Mouse (Mus musculus): ENCODE measurements at regions not wholly inside any gene's neighbourhood (a gene's known extent, or its start where the extent isn't known, plus 50 kb on each side); places are given as distances from the start of the nearest gene placed in this dataset.
A peak's percentile ranks its signal among the peaks of the same experiment; 100 is the strongest.

DNA sequence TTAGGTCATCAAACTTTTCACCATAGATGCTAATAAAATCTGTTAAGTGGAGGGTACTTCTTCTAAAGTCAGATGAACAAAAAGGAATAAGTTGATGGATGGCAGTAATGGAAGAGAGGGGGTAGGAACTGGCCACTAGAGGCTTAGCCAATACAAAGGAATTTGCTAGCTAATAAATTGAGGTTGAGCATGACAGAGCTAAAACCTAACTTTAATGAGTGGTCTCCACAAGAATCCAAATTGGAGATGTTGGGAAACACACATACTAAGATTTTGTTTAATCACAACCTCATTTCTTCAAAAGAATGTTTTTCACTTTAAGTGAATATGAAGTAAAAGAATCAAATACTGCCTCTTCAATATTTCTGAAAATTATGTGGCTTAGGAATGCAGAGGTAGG, 414.0 kb upstream of the Gm9747 start:
- no peak for ATAC-seq (ENCODE audit: low read depth)
- Histone ChIP-seq H3K9me3 (ENCODE audit: control insufficient read depth, low read length) (no peaks in the 10 kb centered on the region), H3K4me1 (ENCODE audit: control insufficient read depth, insufficient read depth, low read length) (no peaks in the 10 kb centered on the region), H3K4me3 (ENCODE audit: low read depth, low read length) (no peak overlapping the region), H3K4me2 (ENCODE audit: low read depth, low read length) (no peak overlapping the region), H3K9ac (replicated peaks; ENCODE audit: low read depth, low read length) (no peak overlapping the region), H3K27me3 (ENCODE audit: control insufficient read depth, insufficient read depth, low read length) (no peaks in the 10 kb centered on the region), H3K27ac (ENCODE audit: low read depth, low read length) (no peak overlapping the region), H3K36me3 (ENCODE audit: control insufficient read depth, insufficient read depth, low read length) (no peaks in the 10 kb centered on the region)

DNA sequence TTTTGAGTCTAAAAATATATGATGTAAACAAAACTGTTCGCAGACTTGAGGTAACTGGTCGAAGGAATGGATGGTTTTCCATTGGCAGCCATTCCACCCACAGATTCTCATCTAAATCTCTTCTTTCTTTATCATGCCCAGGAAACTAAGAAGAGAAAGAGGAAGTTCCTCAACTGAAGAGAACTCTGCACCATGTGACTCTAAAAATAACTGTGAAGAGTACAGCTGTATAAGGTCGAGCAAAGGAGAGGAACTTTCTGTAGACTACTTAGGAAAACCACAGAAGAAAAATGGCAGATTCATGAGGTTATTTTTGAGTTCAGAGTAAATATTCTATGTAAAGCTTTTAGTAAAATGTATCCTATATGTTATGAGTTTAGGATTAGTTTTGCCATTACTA, 390.9 kb upstream of the Gm9747 start:
- H3K36me3 ChIP-seq (ENCODE audit: control insufficient read depth, insufficient read depth, low read length), result no peaks in the 10 kb centered on the region
- no peak overlapping the region for H3K4me2 ChIP-seq (ENCODE audit: low read depth, low read length)
- no peaks in the 10 kb centered on the region for H3K27me3 ChIP-seq (ENCODE audit: control insufficient read depth, insufficient read depth, low read length)
- no peak overlapping the region for H3K4me3 ChIP-seq (ENCODE audit: low read depth, low read length)
- no peaks in the 10 kb centered on the region for H3K9me3 ChIP-seq (ENCODE audit: control insufficient read depth, low read length)
- no peak overlapping the region for H3K27ac ChIP-seq (ENCODE audit: low read depth, low read length)
- H3K4me1 ChIP-seq (ENCODE audit: control insufficient read depth, insufficient read depth, low read length), result no peaks in the 10 kb centered on the region
- no peak for ATAC-seq (ENCODE audit: low read depth)
- no peak overlapping the region for H3K9ac ChIP-seq (replicated peaks; ENCODE audit: low read depth, low read length)
- 93% methylated on average over 3 of the region's 3 CpGs for WGBS

DNA sequence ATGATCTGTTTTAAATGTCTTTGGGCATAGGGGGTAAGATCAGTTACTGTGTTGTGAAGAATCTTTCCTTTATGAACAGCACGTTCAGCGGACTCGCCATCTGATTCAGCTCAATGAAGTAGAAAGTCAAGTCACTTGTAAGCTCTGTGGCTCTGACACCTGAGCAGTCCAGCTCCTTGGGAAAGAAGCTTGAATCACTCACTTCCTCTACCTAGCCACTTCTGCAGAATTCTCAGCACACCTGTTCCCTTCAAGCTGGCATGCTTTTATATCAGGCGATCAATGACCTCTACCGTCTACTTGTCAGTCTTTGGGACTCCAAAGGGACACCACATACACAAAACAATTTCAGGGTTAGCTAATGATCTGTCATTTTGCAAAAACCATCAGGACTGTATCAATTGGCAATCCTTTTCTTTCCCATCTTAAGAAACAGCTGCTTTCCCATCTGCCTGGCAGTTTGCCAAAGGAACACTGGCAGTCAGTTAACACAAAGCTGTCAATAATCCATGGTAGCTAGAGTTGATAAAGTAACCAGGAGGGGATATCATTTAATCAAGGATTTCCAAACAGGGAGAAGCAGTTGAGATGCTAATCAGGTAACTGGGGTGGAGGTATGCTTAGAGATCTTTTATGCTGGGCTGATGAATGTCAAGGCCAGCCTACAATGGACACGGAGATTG, 382.3 kb upstream of the Gm9747 start:
- Histone ChIP-seq H3K4me1 (ENCODE audit: control insufficient read depth, insufficient read depth, low read length) (no peaks in the 10 kb centered on the region), H3K4me2 (ENCODE audit: low read depth, low read length) (no peak overlapping the region), H3K36me3 (ENCODE audit: control insufficient read depth, insufficient read depth, low read length) (no peaks in the 10 kb centered on the region), H3K4me3 (ENCODE audit: low read depth, low read length) (no peak overlapping the region), H3K9ac (replicated peaks; ENCODE audit: low read depth, low read length) (no peak overlapping the region), H3K9me3 (ENCODE audit: control insufficient read depth, low read length) (no peaks in the 10 kb centered on the region), H3K27ac (ENCODE audit: low read depth, low read length) (no peak overlapping the region), H3K27me3 (ENCODE audit: control insufficient read depth, insufficient read depth, low read length) (no peaks in the 10 kb centered on the region)
- WGBS, result 70% methylated on average over 6 of the region's 6 CpGs
- ATAC-seq (ENCODE audit: low read depth), result 0 out of 2 replicates have a peak, but pooled peaks have one; percentile 17

DNA sequence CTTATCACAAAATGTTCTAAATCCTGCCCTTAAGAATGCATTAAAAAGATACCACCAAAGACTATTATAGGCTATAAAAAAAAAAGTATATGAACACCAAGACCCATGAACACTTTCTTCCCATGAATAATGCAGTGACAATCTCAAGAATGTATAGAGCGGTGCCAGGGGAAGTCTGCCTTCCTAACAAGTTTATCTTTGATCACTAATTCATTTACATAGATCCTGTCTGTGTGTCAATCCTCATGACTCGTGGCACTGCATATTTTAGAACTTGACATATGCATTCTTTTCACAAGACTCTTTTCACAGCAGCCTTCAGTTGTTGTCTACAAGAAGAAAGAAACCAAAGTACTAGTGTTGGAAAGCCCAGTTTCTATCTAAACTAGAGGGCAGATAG, 373.4 kb upstream of the Gm9747 start:
- no peaks in the 10 kb centered on the region for H3K36me3 ChIP-seq (ENCODE audit: control insufficient read depth, insufficient read depth, low read length)
- H3K4me2 ChIP-seq (ENCODE audit: low read depth, low read length), result no peak overlapping the region
- no peak overlapping the region for H3K9ac ChIP-seq (replicated peaks; ENCODE audit: low read depth, low read length)
- 58% methylated on average over 2 of the region's 2 CpGs for WGBS
- no peak overlapping the region for H3K4me3 ChIP-seq (ENCODE audit: low read depth, low read length)
- H3K4me1 ChIP-seq (ENCODE audit: control insufficient read depth, insufficient read depth, low read length), result no peaks in the 10 kb centered on the region
- H3K27me3 ChIP-seq (ENCODE audit: control insufficient read depth, insufficient read depth, low read length), result no peaks in the 10 kb centered on the region
- no peak overlapping the region for H3K27ac ChIP-seq (ENCODE audit: low read depth, low read length)
- H3K9me3 ChIP-seq (ENCODE audit: control insufficient read depth, low read length), result no peaks in the 10 kb centered on the region
- ATAC-seq (ENCODE audit: low read depth), result no peak

DNA sequence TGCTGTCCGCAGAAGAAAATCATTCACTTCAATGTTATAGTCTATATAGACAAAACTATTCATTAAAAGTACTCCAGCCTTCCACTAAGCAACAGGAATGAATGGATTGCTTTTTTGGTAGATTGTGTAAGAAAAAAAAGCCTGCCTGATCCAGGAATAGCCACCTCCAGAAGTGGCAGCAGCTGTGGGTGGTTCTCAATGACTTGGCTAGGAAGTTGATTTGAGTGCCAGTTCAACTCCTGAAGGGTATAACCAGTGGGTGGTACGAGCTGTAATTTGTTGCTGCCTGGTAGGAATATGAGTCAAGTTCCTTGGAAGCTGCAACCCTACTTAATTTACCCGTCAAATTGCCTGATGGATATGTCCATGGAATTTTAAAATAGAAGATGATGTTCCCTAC, 368.3 kb upstream of the Gm9747 start:
- no peaks in the 10 kb centered on the region for H3K9me3 ChIP-seq (ENCODE audit: control insufficient read depth, low read length)
- H3K4me3 ChIP-seq (ENCODE audit: low read depth, low read length), result no peak overlapping the region
- H3K27me3 ChIP-seq (ENCODE audit: control insufficient read depth, insufficient read depth, low read length), result no peaks in the 10 kb centered on the region
- H3K27ac ChIP-seq (ENCODE audit: low read depth, low read length), result no peak overlapping the region
- no peak overlapping the region for H3K9ac ChIP-seq (replicated peaks; ENCODE audit: low read depth, low read length)
- 85% methylated on average over 3 of the region's 3 CpGs for WGBS
- ATAC-seq (ENCODE audit: low read depth), result no peak
- H3K36me3 ChIP-seq (ENCODE audit: control insufficient read depth, insufficient read depth, low read length), result no peaks in the 10 kb centered on the region
- H3K4me1 ChIP-seq (ENCODE audit: control insufficient read depth, insufficient read depth, low read length), result no peaks in the 10 kb centered on the region
- no peak overlapping the region for H3K4me2 ChIP-seq (ENCODE audit: low read depth, low read length)

DNA sequence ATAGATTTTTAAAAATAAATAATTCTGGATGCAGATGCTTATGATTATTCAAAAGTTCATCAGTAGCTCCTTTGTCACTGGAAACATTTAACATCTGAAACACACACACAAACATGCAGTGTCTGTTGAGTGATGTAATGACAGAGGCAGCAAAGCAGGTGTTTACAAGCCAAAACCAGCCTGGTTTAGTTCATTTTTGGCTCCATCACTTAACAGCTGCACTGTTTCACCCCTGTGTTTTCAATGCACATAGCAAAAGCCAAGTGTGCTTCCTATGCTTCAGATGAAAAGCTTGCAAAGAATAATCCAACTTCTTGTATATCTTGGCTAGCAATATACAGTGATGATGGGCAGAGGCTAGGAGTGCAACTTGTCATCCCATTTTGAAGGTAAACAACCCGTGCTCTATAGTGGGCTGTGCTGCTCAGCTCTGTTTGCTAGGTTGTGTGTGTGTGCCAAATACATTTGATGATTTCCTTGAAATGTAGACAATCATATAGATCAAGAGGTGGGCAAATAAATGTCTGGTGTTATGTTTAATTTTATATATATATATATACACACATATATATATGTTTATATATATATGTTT, 345.9 kb upstream of the Gm9747 start:
- Histone ChIP-seq H3K4me2 (ENCODE audit: low read depth, low read length) (no peak overlapping the region), H3K4me1 (ENCODE audit: control insufficient read depth, insufficient read depth, low read length) (no peaks in the 10 kb centered on the region), H3K9ac (replicated peaks; ENCODE audit: low read depth, low read length) (no peak overlapping the region), H3K27me3 (ENCODE audit: control insufficient read depth, insufficient read depth, low read length) (no peaks in the 10 kb centered on the region), H3K27ac (ENCODE audit: low read depth, low read length) (no peak overlapping the region), H3K9me3 (ENCODE audit: control insufficient read depth, low read length) (no peaks in the 10 kb centered on the region), H3K36me3 (ENCODE audit: control insufficient read depth, insufficient read depth, low read length) (no peaks in the 10 kb centered on the region), H3K4me3 (ENCODE audit: low read depth, low read length) (no peak overlapping the region)
- 86% methylated on average over 1 of the region's 1 CpGs for WGBS
- ATAC-seq (ENCODE audit: low read depth), result no peak

DNA sequence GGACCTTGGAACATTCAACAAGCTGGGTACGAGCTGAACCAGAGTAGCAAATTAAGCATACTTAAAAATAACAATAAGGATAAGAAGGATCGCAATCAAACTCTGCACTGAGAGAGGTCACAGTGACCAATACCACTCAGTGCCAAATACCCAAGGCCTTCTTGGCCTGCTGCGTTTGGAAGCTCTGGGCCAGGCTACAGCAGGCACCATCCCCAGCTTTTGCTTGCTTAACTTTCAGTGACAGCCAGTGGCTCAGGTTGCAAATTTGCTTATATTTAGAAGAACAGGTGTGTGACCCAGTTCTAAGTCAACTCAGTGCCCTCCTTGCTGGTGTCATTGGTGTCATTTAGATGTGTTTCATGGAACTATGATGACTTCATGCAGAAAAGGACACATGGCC, 335.7 kb upstream of the Gm9747 start:
- WGBS, result 89% methylated on average over 3 of the region's 3 CpGs
- no peak overlapping the region for H3K27ac ChIP-seq (ENCODE audit: low read depth, low read length)

DNA sequence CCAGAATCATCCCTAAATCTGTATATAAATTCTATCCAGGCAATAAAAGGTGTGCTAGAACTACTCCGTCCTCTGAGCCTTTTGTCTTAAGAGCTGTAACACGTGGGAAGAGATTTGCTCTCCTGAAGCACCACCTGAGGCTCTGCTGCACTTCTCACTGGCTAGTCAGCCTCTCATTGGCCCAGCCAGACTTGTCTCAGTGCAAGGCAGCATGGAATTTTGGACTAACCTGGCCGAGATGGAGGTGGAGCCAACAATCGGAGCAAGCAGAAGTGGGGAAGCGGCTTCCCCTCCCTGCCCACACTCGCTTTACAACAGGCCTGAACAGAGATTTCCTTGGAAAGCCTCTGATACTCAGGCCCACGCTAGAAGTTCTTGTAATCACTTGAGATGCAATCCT, 332.1 kb upstream of the Gm9747 start:
- no peak for ATAC-seq (ENCODE audit: low read depth)
- H3K36me3 ChIP-seq (ENCODE audit: control insufficient read depth, insufficient read depth, low read length), result no peaks in the 10 kb centered on the region
- 72% methylated on average over 7 of the region's 7 CpGs for WGBS

More for the DNA sequence above, 335.7 kb upstream of the Gm9747 start:
- no peak overlapping the region for H3K4me3 ChIP-seq (ENCODE audit: low read depth, low read length)
- H3K36me3 ChIP-seq (ENCODE audit: control insufficient read depth, insufficient read depth, low read length), result no peaks in the 10 kb centered on the region
- H3K9me3 ChIP-seq (ENCODE audit: control insufficient read depth, low read length), result no peaks in the 10 kb centered on the region
- H3K27me3 ChIP-seq (ENCODE audit: control insufficient read depth, insufficient read depth, low read length), result no peaks in the 10 kb centered on the region
- H3K4me1 ChIP-seq (ENCODE audit: control insufficient read depth, insufficient read depth, low read length), result no peaks in the 10 kb centered on the region
- no peak overlapping the region for H3K9ac ChIP-seq (replicated peaks; ENCODE audit: low read depth, low read length)
- H3K4me2 ChIP-seq (ENCODE audit: low read depth, low read length), result no peak overlapping the region
- ATAC-seq (ENCODE audit: low read depth), result no peak

DNA sequence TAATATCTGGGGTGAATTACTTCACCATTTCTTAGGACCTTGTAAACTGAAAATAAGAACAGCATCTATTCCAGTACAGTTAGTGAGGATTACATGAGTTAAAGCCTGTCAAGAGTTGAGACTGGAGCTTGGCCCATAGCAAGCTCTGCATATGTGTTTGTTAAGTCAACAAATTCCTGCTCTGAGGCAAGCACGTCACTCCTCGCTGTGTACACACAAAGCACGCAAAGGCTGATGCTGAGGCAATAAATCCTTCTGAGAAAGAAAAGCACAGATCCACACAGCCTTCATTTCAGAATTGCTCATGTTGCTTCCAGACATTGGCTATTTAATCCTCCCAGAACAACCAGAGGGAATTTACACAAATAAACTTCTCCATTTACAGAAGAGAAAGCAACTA, 328.9 kb upstream of the Gm9747 start:
- Histone ChIP-seq H3K27me3 (ENCODE audit: control insufficient read depth, insufficient read depth, low read length) (no peaks in the 10 kb centered on the region), H3K4me3 (ENCODE audit: low read depth, low read length) (no peak overlapping the region), H3K9me3 (ENCODE audit: control insufficient read depth, low read length) (no peaks in the 10 kb centered on the region), H3K4me1 (ENCODE audit: control insufficient read depth, insufficient read depth, low read length) (no peaks in the 10 kb centered on the region), H3K27ac (ENCODE audit: low read depth, low read length) (no peak overlapping the region), H3K9ac (replicated peaks; ENCODE audit: low read depth, low read length) (no peak overlapping the region), H3K4me2 (ENCODE audit: low read depth, low read length) (no peak overlapping the region), H3K36me3 (ENCODE audit: control insufficient read depth, insufficient read depth, low read length) (no peaks in the 10 kb centered on the region)
- ATAC-seq (ENCODE audit: low read depth), result no peak
- 23% methylated on average over 3 of the region's 3 CpGs for WGBS

More for the DNA sequence above, 332.1 kb upstream of the Gm9747 start:
- no peak overlapping the region for H3K4me2 ChIP-seq (ENCODE audit: low read depth, low read length)
- no peaks in the 10 kb centered on the region for H3K4me1 ChIP-seq (ENCODE audit: control insufficient read depth, insufficient read depth, low read length)
- no peaks in the 10 kb centered on the region for H3K27me3 ChIP-seq (ENCODE audit: control insufficient read depth, insufficient read depth, low read length)
- H3K4me3 ChIP-seq (ENCODE audit: low read depth, low read length), result no peak overlapping the region
- no peak overlapping the region for H3K9ac ChIP-seq (replicated peaks; ENCODE audit: low read depth, low read length)
- H3K27ac ChIP-seq (ENCODE audit: low read depth, low read length), result no peak overlapping the region
- no peaks in the 10 kb centered on the region for H3K9me3 ChIP-seq (ENCODE audit: control insufficient read depth, low read length)

Measured in neural tube, embryonic 14.5 days (tissue).